Mouse (Mus musculus) forebrain, postnatal 0 days (tissue): Measurements from ENCODE around the gene P2ry14. TPM values are rescaled to one million over a fixed set of nuclear protein-coding genes. Genes with fewer than 3 reads are reported as not detected.

Experiments used
- ATAC-seq: fragments of 200-750 bp; cut with Nextera tagmentation; 2 replicates; pipeline ENCODE4 v1.8.0; 2017; ENCODE audit warnings: mild to moderate bottlenecking, moderate library complexity
- DNase-seq: peaks from one replicate; pipeline ENCODE4 v3.0.0-alpha.2; 2015
- H3K27ac ChIP-seq: fragments of 300-500 bp; sonication (generic); 2 replicates; pipeline ENCODE4 v1.5.1; 2014; ENCODE audit warnings: low read depth, mild to moderate bottlenecking, antibody characterized with exemption, low read length, moderate library complexity, mixed read lengths
- H3K27me3 ChIP-seq: fragments of 300-500 bp; sonication (generic); 2 replicates; pipeline ENCODE4 v1.6.1; 2014; ENCODE audit warnings: mild to moderate bottlenecking, low read length, mixed read lengths; ENCODE audit not compliant: insufficient read depth
- H3K36me3 ChIP-seq: fragments of 300-500 bp; sonication (generic); 2 replicates; pipeline ENCODE4 v1.6.1; 2014; ENCODE audit warnings: mild to moderate bottlenecking, moderate library complexity; ENCODE audit not compliant: insufficient read depth
- H3K4me1 ChIP-seq: fragments of 300-500 bp; sonication (generic); 2 replicates; pipeline ENCODE4 v1.6.1; 2014; ENCODE audit warnings: antibody characterized with exemption; ENCODE audit not compliant: insufficient read depth
- H3K4me2 ChIP-seq: fragments of 300-500 bp; sonication (generic); 2 replicates; pipeline ENCODE4 v1.6.1; 2014; ENCODE audit warnings: low read depth, mild to moderate bottlenecking, moderate library complexity
- H3K4me3 ChIP-seq: fragments of 300-500 bp; sonication (generic); 2 replicates; pipeline ENCODE4 v1.5.1; 2014; ENCODE audit warnings: low read depth, low read length, mixed read lengths
- H3K9ac ChIP-seq: fragments of 300-500 bp; sonication (generic); 2 replicates; pipeline ENCODE4 v1.6.1; 2014; ENCODE audit warnings: mild to moderate bottlenecking
- H3K9me3 ChIP-seq: fragments of 300-500 bp; sonication (generic); 2 replicates; pipeline ENCODE4 v1.6.1; 2016; ENCODE audit warnings: low read length
- CTCF ChIP-seq: sonication (generic); IDR thresholded peaks from 2 replicates; pipeline ENCODE4 v1.5.1; 2016; ENCODE audit warnings: antibody characterized with exemption, control low read depth, low read depth
- WGBS: fragments of 180-500 bp; shearing (Covaris S2); extraction: QIAGEN DNeasy Blood & Tissue Kit; methylation state at CpG from one replicate; pipeline ENCODE4 v1.1.7; 2014; 5-methylcytosine and 5-hydroxymethylcytosine counted together
- polyA plus RNA-seq: library from polyadenylated mRNA; unstranded; fragments of >200 nt; fragmentation: Nextera tagmentation; extraction: Ambion mirVana; gene quantifications from 2 replicates; pipeline ENCODE4 v1.2.1, GENCODE M21; 2015
- total RNA-seq: library from RNA; depleted of rRNA; stranded (reverse); fragments of >200 nt; gene quantifications from 2 replicates; pipeline ENCODE4 v1.2.3, GENCODE M21; 2014; rRNA removed

The P2ry14 gene
- total and polyA plus RNA-seq, 2 experiments from 2014 or later: 2.6 to 3.2 TPM

- WGBS: 77% methylated on average over 3 of the region's 3 CpGs
- TF ChIP-seq CTCF: no peak
- no peaks in the 10 kb centered on the region for H3K36me3 ChIP-seq
- no peaks in the 10 kb centered on the region for H3K9me3 ChIP-seq
- ATAC-seq (no peak), DNase-seq (no peak)
- H3K4me3 ChIP-seq: no peak overlapping the region
- H3K27me3 ChIP-seq: no peaks in the 10 kb centered on the region
- H3K4me2 ChIP-seq: no peak overlapping the region
- H3K9ac ChIP-seq: no peak overlapping the region
- no peaks in the 10 kb centered on the region for H3K4me1 ChIP-seq
- H3K27ac ChIP-seq: no peak overlapping the region
Observed at GRCm38 (mm10) chr3:59065937-59066336, 87.5 kb downstream of the P2ry14 start.

Other genes starting within 250 kb of the P2ry14 start
- 14.9 and 19.2 TPM in 2 replicates for gene Med12l, start 147.8 kb downstream of the P2ry14 start, total RNA-seq
- gene Med12l, start 147.8 kb downstream of the P2ry14 start, polyA plus RNA-seq: 1.1 and 2.1 TPM in 2 replicates
- not detected in 2 replicates for gene Gpr171, start 51.8 kb downstream of the P2ry14 start, total RNA-seq
- gene Gpr171, start 51.8 kb downstream of the P2ry14 start, polyA plus RNA-seq: 0.08 and 0.24 TPM in 2 replicates
- not detected in 2 replicates for gene Gpr87, start 41.5 kb upstream of the P2ry14 start, total RNA-seq
- gene Gpr87, start 41.5 kb upstream of the P2ry14 start, polyA plus RNA-seq: not detected in 2 replicates
- gene P2ry13, start 57.3 kb upstream of the P2ry14 start, total RNA-seq: 2.0 and 2.2 TPM in 2 replicates
- gene P2ry13, start 57.3 kb upstream of the P2ry14 start, polyA plus RNA-seq: 1.8 and 2.1 TPM in 2 replicates
- gene P2ry12, start 109.3 kb upstream of the P2ry14 start, total RNA-seq: 11.8 and 12.9 TPM in 2 replicates
- gene P2ry12, start 109.3 kb upstream of the P2ry14 start, polyA plus RNA-seq: 8.2 and 10.4 TPM in 2 replicates
- 4.6 and 6.2 TPM in 2 replicates for gene Igsf10, start 190.8 kb upstream of the P2ry14 start, total RNA-seq
- gene Igsf10, start 190.8 kb upstream of the P2ry14 start, polyA plus RNA-seq: 2.1 and 3.0 TPM in 2 replicates